Mouse (Mus musculus): ENCODE measurements around the gene Ptafr.
"Not testable (repeated sequence)": the region's sequence is repeated elsewhere in the genome, so short reads cannot be mapped to it uniquely, and the experiment has no call there.

Gene Ptafr

DNA sequence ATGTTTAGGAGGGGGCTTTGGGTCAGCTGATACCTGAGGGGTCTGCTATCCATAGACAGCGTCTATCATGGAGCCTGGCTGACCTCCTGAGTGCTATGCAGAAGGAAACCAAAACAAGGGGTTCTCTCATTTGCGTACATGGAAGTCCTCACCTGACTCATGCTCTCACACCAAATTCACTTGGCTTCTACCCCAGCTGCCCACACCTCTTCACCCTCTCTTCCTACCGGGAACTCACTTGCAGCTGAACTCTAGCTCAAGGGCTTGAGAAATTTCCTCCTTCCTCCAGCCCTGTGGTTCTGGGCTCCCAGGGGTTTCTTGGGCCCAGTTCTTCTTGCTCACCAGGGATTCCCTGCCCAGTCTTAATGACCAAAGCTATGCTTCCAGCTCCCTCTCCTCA, 606 bp upstream of the Ptafr start:
- DNase-seq (ENCODE audit: low spot score): no peak

- DNase-seq (ENCODE audit: low spot score): no peak
These were observed 1.4 kb downstream of the Ptafr start for GRCm38 (mm10) chr4:132565089-132565747.

DNA sequence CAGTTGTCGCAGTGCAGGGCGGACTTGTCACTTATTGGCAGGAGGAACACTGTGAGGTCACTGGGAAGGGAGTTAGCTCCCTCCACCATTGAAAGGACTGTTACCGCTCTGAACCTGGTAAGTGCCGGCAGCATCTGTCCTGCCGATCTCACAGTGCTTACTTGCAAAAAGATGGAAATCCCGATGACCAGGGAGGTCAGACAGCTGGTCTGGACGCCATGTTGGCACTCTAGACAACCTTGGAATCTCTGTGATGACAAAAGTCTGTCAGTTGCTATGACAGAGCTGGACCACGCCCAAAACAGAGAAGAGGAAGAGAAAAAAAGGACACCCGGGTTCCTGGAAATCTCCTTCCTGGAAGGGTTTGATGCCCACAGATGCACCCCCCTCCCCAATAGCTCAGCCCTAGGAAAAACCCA, 3.5 kb downstream of the Ptafr start:
- DNase-seq (ENCODE audit: low spot score): no peak

DNA sequence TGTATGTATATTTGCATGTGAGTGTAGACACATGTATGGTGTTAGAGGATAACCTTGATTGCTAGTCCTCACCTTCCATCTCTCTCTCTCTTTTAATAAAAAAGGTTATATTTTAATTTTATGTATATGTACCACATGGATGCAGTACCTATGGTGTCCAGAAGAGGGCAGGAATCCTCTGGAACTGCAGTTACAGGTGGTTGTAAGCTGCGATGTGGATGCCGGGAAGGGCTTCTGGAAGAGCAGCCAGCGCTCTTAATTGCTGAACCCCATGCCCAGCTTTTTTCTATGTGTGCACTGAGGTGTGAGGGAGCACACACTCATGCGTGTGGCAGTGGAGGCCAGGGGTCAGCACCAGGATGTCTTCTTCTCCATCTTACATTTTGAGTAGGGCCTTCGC, 5.2 kb downstream of the Ptafr start:
- no peak for DNase-seq (ENCODE audit: low spot score)

- no peak for DNase-seq (ENCODE audit: low spot score)
These were observed 7.3 kb downstream of the Ptafr start for GRCm38 (mm10) chr4:132571190-132571589.

DNA sequence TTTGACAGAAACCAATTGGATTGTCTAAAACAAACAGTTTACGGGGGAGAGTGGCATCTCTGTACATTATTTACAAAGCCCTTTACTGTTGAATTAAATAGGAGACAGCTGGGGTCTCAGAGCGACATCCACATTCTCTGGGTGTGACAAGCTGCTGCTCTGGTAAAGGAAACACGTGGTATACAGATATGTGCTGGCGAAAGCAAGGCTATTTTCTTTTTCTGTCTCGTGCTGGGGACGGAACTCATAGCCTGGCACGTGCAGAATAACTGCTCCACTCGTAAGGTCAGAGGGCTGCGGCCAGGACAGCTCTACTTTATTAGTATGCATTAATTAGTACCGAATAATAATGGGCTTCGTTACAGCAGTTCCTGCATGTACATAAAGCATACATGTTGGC, 9.5 kb downstream of the Ptafr start:
- no peak for DNase-seq (ENCODE audit: low spot score)

DNA sequence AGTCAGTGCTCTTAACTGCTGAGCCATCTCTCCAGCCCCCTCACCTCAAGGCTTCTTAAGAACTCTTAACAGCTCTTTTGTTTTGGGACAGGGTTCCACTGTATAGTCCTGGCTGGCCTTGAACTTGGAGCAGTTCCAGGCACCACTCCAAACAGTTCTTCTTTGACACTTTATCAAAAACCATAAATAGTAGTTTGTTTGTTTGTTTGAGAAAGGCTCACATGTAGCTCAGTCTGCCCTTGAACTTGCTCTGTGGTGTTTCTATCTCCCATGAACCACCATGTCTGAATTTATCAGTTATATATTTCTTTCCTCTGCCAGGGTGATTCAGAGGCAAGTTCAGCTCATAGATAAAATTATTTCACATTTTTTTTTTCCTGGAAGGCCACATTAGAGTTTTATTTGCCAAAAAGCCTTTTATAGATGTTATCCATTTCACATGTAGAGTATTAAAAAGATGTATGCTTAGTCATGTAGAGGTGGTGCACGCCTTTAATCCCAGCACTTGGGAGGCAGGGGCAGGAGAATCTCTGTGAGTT, 11.0 kb downstream of the Ptafr start:
- no peak for DNase-seq (ENCODE audit: low spot score)

- no peak for DNase-seq (ENCODE audit: low spot score)
These were observed 19.9 kb downstream of the Ptafr start for GRCm38 (mm10) chr4:132583781-132584180.

- DNase-seq (ENCODE audit: low spot score): no peak
These were observed 21.1 kb downstream of the Ptafr start for GRCm38 (mm10) chr4:132584975-132585374.

DNA sequence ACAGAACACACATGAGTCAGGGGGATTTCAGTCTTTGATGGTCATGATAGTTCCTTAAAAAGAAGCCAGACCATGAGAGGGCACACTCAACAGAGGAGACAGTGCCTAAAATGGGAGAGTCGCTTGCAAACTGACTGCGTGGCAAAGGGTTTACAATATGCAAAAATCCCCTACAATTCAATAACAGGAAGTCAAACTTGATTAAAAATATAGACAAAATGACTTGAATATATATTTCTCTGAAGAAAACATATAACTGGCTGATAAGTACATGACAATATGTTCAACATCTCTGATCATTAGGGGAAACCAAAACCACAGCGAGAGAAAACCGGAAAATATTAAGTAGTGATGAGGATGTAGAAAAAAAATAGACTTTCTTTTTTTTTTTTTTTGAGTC, 22.4 kb downstream of the Ptafr start:
- no peak for DNase-seq (ENCODE audit: low spot score)

DNA sequence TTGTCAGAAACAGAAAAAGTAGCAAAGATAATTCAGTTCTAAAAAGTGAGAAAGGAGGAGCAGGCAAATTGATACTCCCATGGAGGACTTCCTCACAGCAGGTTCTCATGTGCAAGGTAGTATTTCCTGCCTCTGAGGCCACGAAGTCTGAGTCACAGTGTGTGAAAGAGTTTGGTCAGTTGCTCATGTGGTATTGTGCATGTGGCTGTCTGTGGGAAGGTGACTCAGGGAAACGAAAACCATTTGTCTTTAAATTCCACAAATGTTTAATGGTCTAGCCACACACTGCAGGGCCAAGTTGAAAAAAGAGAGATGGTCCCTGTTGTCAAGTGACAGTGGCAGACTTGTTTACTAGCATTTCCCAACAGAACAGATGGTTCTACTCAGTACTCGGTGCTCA, 24.6 kb downstream of the Ptafr start:
- DNase-seq (ENCODE audit: low spot score): no peak

- no peak for DNase-seq (ENCODE audit: low spot score)
These were observed 26.8 kb downstream of the Ptafr start for GRCm38 (mm10) chr4:132590642-132591041.

- no peak for DNase-seq (ENCODE audit: low spot score)
These were observed 29.1 kb downstream of the Ptafr start for GRCm38 (mm10) chr4:132592958-132593357.

DNA sequence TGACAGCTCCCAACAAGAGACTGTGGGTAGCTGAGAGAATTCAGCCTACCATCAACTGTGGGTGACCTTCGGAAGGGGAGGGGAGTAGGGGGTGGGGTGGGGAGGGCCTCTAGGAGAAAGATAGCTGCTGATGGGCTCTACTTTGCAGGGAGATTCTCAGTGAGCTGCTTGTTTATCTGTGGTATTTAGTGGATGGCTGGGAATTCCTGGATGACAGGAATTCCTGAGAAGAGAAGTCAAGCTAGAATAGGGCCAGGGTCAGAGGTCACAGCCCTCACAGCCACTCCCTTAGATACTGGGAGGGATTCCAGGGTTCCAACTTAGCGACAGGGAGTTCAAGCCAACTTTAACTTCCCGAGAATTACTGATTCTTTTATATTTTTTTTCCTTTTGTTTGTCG, 30.3 kb downstream of the Ptafr start:
- no peak for DNase-seq (ENCODE audit: low spot score)

- DNase-seq (ENCODE audit: low spot score): no peak
These were observed 35.0 kb downstream of the Ptafr start for GRCm38 (mm10) chr4:132598861-132599260.

DNA sequence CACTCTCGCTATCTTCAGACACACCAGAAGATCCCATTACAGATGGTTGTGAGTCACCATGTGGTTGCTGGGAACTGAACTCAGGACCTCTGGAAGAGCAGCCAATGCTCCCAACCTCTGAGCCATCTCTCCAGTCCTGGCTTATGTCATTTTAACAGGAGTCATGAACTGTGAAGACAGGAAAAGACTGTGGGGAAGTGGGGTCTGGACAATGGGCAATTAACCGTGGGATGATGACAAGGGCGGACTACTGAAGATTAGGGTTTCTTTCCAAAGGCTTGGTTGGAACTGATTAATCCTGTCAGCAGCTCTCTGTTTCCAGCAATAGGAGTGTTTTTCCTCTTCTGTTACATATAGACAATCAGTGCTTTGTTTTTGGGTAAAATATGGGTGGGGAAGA, 35.9 kb downstream of the Ptafr start:
- no peak for DNase-seq (ENCODE audit: low spot score)

- DNase-seq (ENCODE audit: low spot score): no peak
These were observed 36.6 kb downstream of the Ptafr start for GRCm38 (mm10) chr4:132600465-132600864.

DNA sequence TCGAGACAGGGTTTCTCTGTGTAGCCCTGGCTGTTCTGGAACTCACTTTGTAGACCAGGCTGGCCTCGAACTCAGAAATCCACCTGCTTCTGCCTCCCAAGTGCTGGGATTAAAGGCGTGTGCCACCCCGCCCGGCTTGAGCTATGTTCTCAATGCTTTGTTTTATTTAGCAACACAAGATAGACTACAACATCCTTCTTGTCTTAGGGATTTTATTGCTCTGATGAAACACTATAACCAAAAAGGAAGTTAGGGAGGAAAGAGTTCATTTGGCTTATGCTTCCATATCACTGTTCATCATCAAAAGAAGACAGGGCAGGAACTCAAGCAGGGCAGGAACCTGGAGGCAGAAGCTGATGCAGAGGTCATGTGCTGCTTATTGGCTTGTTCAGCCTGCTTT, 37.4 kb downstream of the Ptafr start:
- DNase-seq (ENCODE audit: low spot score): not testable (repeated sequence)

DNA sequence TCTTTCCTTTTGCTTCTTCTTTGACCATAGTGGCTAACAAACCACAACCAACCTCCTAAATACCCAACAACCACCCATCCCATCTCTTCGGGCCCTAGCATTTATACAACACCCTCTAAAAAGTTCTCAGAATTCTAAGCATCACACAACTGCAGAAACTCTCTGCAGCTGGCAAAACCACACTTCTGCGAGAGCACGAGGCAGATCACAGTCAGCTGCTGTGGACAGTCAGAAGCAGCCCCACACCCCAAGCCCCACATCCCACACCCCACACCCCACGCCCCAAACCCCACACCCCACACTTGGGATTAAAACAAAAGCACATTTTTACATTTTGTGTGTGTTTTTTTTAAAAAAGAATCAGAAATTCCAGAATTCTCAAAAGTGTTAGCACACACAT, 39.6 kb downstream of the Ptafr start:
- no peak for DNase-seq (ENCODE audit: low spot score)

GRCm38 (mm10) chr4:132605816-132606215, 41.9 kb downstream of the Ptafr start:
- no peak for DNase-seq (ENCODE audit: low spot score)

GRCm38 (mm10) chr4:132608147-132608546, 44.3 kb downstream of the Ptafr start:
- DNase-seq (ENCODE audit: low spot score): no peak

- no peak for DNase-seq (ENCODE audit: low spot score)
These were observed 46.6 kb downstream of the Ptafr start for GRCm38 (mm10) chr4:132610301-132610984.

DNA sequence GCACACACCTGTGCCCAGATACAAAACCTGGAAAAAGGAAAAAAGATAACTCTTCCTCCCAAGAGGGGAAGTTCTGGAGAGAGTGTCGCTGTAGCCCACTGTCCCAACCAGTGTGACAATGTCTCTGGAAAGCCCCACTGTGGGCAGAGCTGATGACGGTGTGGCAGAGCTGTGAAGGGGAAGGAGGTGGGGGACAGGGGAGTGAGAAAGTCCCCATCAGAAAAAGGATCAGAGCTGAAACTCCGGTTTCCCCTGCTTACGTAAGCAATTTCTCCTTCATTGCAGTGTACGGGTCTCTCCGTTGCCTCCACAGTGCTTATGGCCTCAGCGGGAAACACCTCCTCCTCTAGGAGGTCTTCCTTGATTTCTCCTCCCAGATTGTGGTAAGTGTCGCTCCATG, 47.5 kb downstream of the Ptafr start:
- DNase-seq (ENCODE audit: low spot score): no peak

DNA sequence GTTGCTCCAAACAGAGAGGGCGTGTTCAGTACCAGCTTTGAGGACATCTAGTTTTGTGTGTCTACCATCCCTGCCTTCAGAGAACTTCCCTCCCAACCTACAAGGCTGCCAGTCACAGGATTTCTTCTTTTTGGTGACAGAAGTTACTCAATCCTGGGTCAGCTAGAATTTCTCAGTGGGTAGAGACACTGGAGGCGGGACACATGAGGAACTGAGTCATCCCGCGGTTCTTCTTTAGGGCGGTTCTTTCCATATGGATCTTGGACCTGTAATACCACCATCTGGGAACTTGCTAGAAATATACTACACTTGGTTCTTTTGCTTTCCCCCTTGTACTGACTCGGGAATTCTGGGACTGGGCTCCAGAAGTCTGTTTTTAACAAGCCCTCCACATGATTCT, 54.0 kb downstream of the Ptafr start:
- peak; percentile 62 for DNase-seq (ENCODE audit: low spot score)
